ENCODE assay signal across 30 mouse cellular contexts in the genomic region with DNA sequence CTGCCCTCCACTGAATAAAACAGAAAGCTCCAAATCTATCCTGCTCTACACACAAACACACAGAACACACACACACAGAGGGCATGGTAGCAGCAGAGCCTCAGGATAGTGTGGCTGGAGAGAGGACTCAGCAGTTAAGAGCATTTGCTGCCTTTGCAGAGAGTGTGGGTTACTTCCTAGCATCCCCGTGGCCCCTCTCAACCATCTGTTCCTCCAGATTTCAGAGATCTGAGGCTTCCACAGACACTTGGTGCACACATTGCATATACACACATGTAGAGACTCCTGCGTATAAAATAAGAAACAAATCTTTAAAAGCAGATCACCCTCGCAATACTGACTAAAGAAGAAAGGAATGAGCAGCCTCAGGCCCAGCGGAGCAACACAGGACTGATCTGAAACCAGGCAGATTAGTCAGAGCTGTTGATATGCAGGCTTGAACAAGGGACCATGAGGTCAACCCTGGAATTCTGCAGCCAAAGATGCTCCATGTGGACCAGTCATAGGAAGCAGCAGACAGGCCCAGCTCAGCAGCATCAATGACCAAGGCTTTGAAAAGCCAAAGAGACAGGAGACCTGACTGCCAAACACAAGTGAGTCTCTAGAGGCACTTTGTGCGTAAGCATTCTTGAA.
A peak's percentile ranks its signal among the peaks of the same experiment; 100 is the strongest.
DNase-seq lines count a peak whose midpoint lies in the region; ATAC-seq and TF ChIP-seq lines count a peak whose summit lies in the region.
"Had no signal": no experiment of that assay in that cellular context is flagged by ENCODE, and none has a peak within 500 bp of the region (broad histone marks: within the 10 kb centered on the region; RNA-seq: fewer than 3 reads in every experiment).

No protein-coding gene starts in this region.

- peaks cover 71% of the 10 kb centered on the region for H3K27me3 ChIP-seq in forebrain, embryonic 10.5 days (ENCODE audit: poor library complexity, severe bottlenecking)
- H3K27me3 ChIP-seq in forebrain, embryonic 15.5 days: no peaks in the 10 kb centered on the region
- H3K27me3 ChIP-seq in midbrain, embryonic 10.5 days (ENCODE audit: low read depth, poor library complexity, severe bottlenecking): peaks cover 48% of the 10 kb centered on the region
- H3K27me3 ChIP-seq in midbrain, embryonic 16.5 days (ENCODE audit: control insufficient read depth, insufficient read depth, low read depth, low read length): no peaks in the 10 kb centered on the region
- H3K27me3 ChIP-seq in intestine, postnatal 0 days (replicated peaks; ENCODE audit: control insufficient read depth, insufficient read depth, low read length): no peaks in the 10 kb centered on the region
- H3K27me3 ChIP-seq: intestine, embryonic 15.5 days had no signal

- DNase-seq in forebrain, embryonic 10.5 days (ENCODE audit: extremely low spot score, low spot score): no peak
- no peak for DNase-seq in midbrain, embryonic 10.5 days (ENCODE audit: low spot score)
- peak; percentile 53 for DNase-seq in brain, adult 2 months (ENCODE audit: low read depth, low spot score)
- DNase-seq in ovary, postnatal 10 days (ENCODE audit: low spot score): no peak
- DNase-seq: cerebellum, adult 11 months; cerebellum, adult 9-10 months; cerebellum, postnatal 36 days; heart, adult 2 months; heart, postnatal 10 days; kidney, adult 8-10 months; kidney, postnatal 4 days; liver; lung, embryonic 14.5 days; lung, postnatal 14 days; right cerebral cortex, postnatal 14 days; spleen, adult 18-20 months; thymus, postnatal 14 days had no signal

- H3K27ac ChIP-seq in forebrain, embryonic 10.5 days: 0 out of 2 replicates have a peak overlapping the region, but pooled peaks have one; percentile 70
- H3K27ac ChIP-seq in forebrain, embryonic 15.5 days (replicated peaks): no peak overlapping the region
- peak overlapping the region; percentile 52; the same call in 1 of the 2 replicates for H3K27ac ChIP-seq in midbrain, embryonic 10.5 days (replicated peaks)
- H3K27ac ChIP-seq in midbrain, embryonic 16.5 days (ENCODE audit: low read length): no peak overlapping the region
- H3K27ac ChIP-seq in intestine, postnatal 0 days (ENCODE audit: low read depth, low read length): no peak overlapping the region
- H3K27ac ChIP-seq: embryonic facial prominence, embryonic 13.5 days; forebrain, embryonic 12.5 days; heart, adult 2 months; heart, embryonic 13.5 days; hindbrain, postnatal 0 days; intestine, embryonic 15.5 days; kidney, postnatal 0 days; liver, embryonic 14.5 days; midbrain, embryonic 15.5 days had no signal

- TF ChIP-seq CTCF in intestine, postnatal 0 days (IDR thresholded peaks at IDR 0.05; ENCODE audit: low read depth): no peak

- 90% methylated on average over 5 of the region's 5 CpGs for WGBS in forebrain, embryonic 10.5 days
- 77% methylated on average over 5 of the region's 5 CpGs for WGBS in forebrain, embryonic 15.5 days
- WGBS in midbrain, embryonic 10.5 days: 86% methylated on average over 5 of the region's 5 CpGs
- 79% methylated on average over 5 of the region's 5 CpGs for WGBS in midbrain, embryonic 16.5 days
- 79% methylated on average over 5 of the region's 5 CpGs for WGBS in intestine, postnatal 0 days

- H3K36me3 ChIP-seq in forebrain, embryonic 10.5 days (replicated peaks): no peaks in the 10 kb centered on the region
- H3K36me3 ChIP-seq in forebrain, embryonic 15.5 days: no peaks in the 10 kb centered on the region
- H3K36me3 ChIP-seq in midbrain, embryonic 10.5 days: no peaks in the 10 kb centered on the region
- H3K36me3 ChIP-seq in midbrain, embryonic 16.5 days (ENCODE audit: control insufficient read depth, insufficient read depth, low read length): no peaks in the 10 kb centered on the region
- no peaks in the 10 kb centered on the region for H3K36me3 ChIP-seq in intestine, postnatal 0 days (ENCODE audit: control insufficient read depth, insufficient read depth)
- H3K36me3 ChIP-seq: embryonic facial prominence, embryonic 13.5 days; forebrain, embryonic 12.5 days; G1E; heart, embryonic 13.5 days; intestine, embryonic 15.5 days; midbrain, embryonic 15.5 days had no signal

- H3K4me2 ChIP-seq in forebrain, embryonic 15.5 days (replicated peaks): no peak overlapping the region
- H3K4me2 ChIP-seq in midbrain, embryonic 16.5 days (ENCODE audit: low read length): no peak overlapping the region
- no peak overlapping the region for H3K4me2 ChIP-seq in intestine, postnatal 0 days (replicated peaks; ENCODE audit: low read depth)
- H3K4me2 ChIP-seq: embryonic facial prominence, embryonic 13.5 days; forebrain, embryonic 12.5 days; heart, embryonic 13.5 days; intestine, embryonic 15.5 days; lung, embryonic 14.5 days; midbrain, embryonic 15.5 days had no signal

- H3K9me3 ChIP-seq in forebrain, embryonic 10.5 days: no peaks in the 10 kb centered on the region
- H3K9me3 ChIP-seq in forebrain, embryonic 15.5 days: no peaks in the 10 kb centered on the region
- no peaks in the 10 kb centered on the region for H3K9me3 ChIP-seq in midbrain, embryonic 10.5 days (replicated peaks)
- H3K9me3 ChIP-seq in midbrain, embryonic 16.5 days (replicated peaks; ENCODE audit: control insufficient read depth, low read length, poor library complexity, severe bottlenecking): no peaks in the 10 kb centered on the region
- H3K9me3 ChIP-seq in intestine, postnatal 0 days (ENCODE audit: control insufficient read depth): no peaks in the 10 kb centered on the region
- H3K9me3 ChIP-seq: embryonic facial prominence, embryonic 13.5 days; forebrain, embryonic 12.5 days; G1E; heart, embryonic 13.5 days; intestine, embryonic 15.5 days; midbrain, embryonic 15.5 days had no signal

- ATAC-seq in forebrain, embryonic 15.5 days (replicated peaks): no peak
- no peak for ATAC-seq in midbrain, embryonic 16.5 days
- ATAC-seq in intestine, postnatal 0 days: no peak
- ATAC-seq: hindbrain, postnatal 0 days; intestine, embryonic 15.5 days; midbrain, embryonic 15.5 days had no signal

- no peak overlapping the region for H3K9ac ChIP-seq in forebrain, embryonic 15.5 days (replicated peaks)
- H3K9ac ChIP-seq in midbrain, embryonic 16.5 days (ENCODE audit: low read depth, low read length): no peak overlapping the region
- no peak overlapping the region for H3K9ac ChIP-seq in intestine, postnatal 0 days (ENCODE audit: low read depth, low read length)
- H3K9ac ChIP-seq: embryonic facial prominence, embryonic 13.5 days; forebrain, embryonic 12.5 days; heart, embryonic 13.5 days; intestine, embryonic 15.5 days; liver, embryonic 14.5 days; lung, embryonic 14.5 days; midbrain, embryonic 15.5 days had no signal

- H3K4me3 ChIP-seq in forebrain, embryonic 10.5 days: no peak overlapping the region
- H3K4me3 ChIP-seq in forebrain, embryonic 15.5 days: no peak overlapping the region
- no peak overlapping the region for H3K4me3 ChIP-seq in midbrain, embryonic 10.5 days
- no peak overlapping the region for H3K4me3 ChIP-seq in midbrain, embryonic 16.5 days (ENCODE audit: low read depth, low read length)
- no peak overlapping the region for H3K4me3 ChIP-seq in intestine, postnatal 0 days (ENCODE audit: low read depth, low read length)
- H3K4me3 ChIP-seq: embryonic facial prominence, embryonic 13.5 days; erythroblast, embryonic 14.5 days; forebrain, embryonic 12.5 days; heart, adult 2 months; heart, embryonic 13.5 days; intestine, embryonic 15.5 days; midbrain, embryonic 15.5 days had no signal

- peaks cover 51% of the 10 kb centered on the region for H3K4me1 ChIP-seq in forebrain, embryonic 10.5 days
- peaks cover 23% of the 10 kb centered on the region for H3K4me1 ChIP-seq in forebrain, embryonic 15.5 days
- peaks cover 49% of the 10 kb centered on the region for H3K4me1 ChIP-seq in midbrain, embryonic 10.5 days
- peaks cover 15% of the 10 kb centered on the region for H3K4me1 ChIP-seq in midbrain, embryonic 16.5 days (ENCODE audit: control insufficient read depth, insufficient read depth, low read length)
- no peaks in the 10 kb centered on the region for H3K4me1 ChIP-seq in intestine, postnatal 0 days (replicated peaks; ENCODE audit: control insufficient read depth, insufficient read depth, low read length)

Comparison
In these comparisons a context has a peak if more than half of its experiments do, and no peak if none do; other contexts are left out.
1. H3K27ac ChIP-seq: peak in forebrain, embryonic 10.5 days (single experiment) and midbrain, embryonic 10.5 days (single experiment); none in forebrain, embryonic 15.5 days (single experiment), midbrain, embryonic 16.5 days (single experiment) and intestine, postnatal 0 days (single experiment).